Mouse (Mus musculus) G1E (cell line): ENCODE results near the gene Prdm12. TPM values are rescaled to one million over a fixed set of nuclear protein-coding genes. Genes with fewer than 3 reads are reported as not detected.

Source experiments
- ATAC-seq: 2 replicates; pipeline ENCODE4 v1.8.0; 2016; ENCODE audit warnings: mild to moderate bottlenecking; ENCODE audit not compliant: insufficient number of reproducible peaks, poor library complexity, low FRiP score, severe bottlenecking; ENCODE audit errors: extremely low read depth
- DNase-seq: peaks from one replicate; pipeline ENCODE4 v3.0.0; 2012; ENCODE audit warnings: low spot score
- H3K27me3 ChIP-seq: 2 replicates; pipeline ENCODE4 v1.6.1; 2012; ENCODE audit warnings: mild to moderate bottlenecking, low read length, inconsistent platforms; ENCODE audit not compliant: insufficient read depth
- H3K36me3 ChIP-seq: replicated peaks from 2 replicates; pipeline ENCODE3; 2012; ENCODE audit warnings: mild to moderate bottlenecking, inconsistent platforms
- H3K4me1 ChIP-seq: 2 replicates; pipeline ENCODE4 v1.6.1; 2012; ENCODE audit warnings: low read depth, low read length, inconsistent platforms, mixed read lengths; ENCODE audit not compliant: insufficient read depth
- H3K4me3 ChIP-seq: 2 replicates; pipeline ENCODE4 v1.5.1; 2012; ENCODE audit warnings: low read depth, mild to moderate bottlenecking, inconsistent platforms, low read length, moderate library complexity, mixed read lengths
- H3K9me3 ChIP-seq: replicated peaks from 2 replicates; pipeline ENCODE4 v1.6.1; 2012; ENCODE audit warnings: inconsistent platforms
- CTCF ChIP-seq: IDR thresholded peaks from 2 replicates; pipeline ENCODE4 v1.5.1; 2012; ENCODE audit warnings: low read depth, low read length, inconsistent platforms, mixed read lengths
- GATA1 ChIP-seq: IDR thresholded peaks from 2 replicates; pipeline ENCODE4 v1.6.1; 2012; ENCODE audit warnings: borderline replicate concordance, low read length, inconsistent platforms, mixed read lengths
- GATA2 ChIP-seq: IDR thresholded peaks from 2 replicates; pipeline ENCODE4 v1.6.1; 2012; ENCODE audit warnings: low read depth, low read length, inconsistent platforms, borderline replicate concordance
- POLR2AphosphoS5 ChIP-seq: IDR thresholded peaks from 2 replicates; pipeline ENCODE4 v1.6.1; 2012; ENCODE audit warnings: low read depth, low read length, inconsistent platforms; ENCODE audit not compliant: insufficient replicate concordance
- TAL1 ChIP-seq: conservative IDR thresholded peaks from 2 replicates; pipeline ENCODE4 v1.6.1; 2012; ENCODE audit warnings: low read depth, low read length, inconsistent platforms, mixed read lengths
- polyA plus RNA-seq: library from polyadenylated mRNA; stranded (reverse); fragments of >175 nt; gene quantifications from 2 replicates; pipeline ENCODE4 v1.2.3, GENCODE M21; 2012
- total RNA-seq, 2 experiments: library from RNA; stranded (forward) in 1 of 2; stranded (reverse) in 1 of 2; fragments of 200-1000 nt in 1 of 2; fragments of >200 nt in 1 of 2; fragmentation: Nextera tagmentation in 1 of 2; gene quantifications; 2 replicates each; pipeline ENCODE4 v1.2.3; 2014 to 2017

Gene Prdm12
- total and polyA plus RNA-seq, 3 experiments = 0.11 TPM; not detected in 2

- TF ChIP-seq GATA1 (no peak), GATA2 (no peak), TAL1 (no peak), CTCF (no peak), POLR2AphosphoS5 (no peak)
- no peaks in the 10 kb centered on the region for H3K36me3 ChIP-seq
Measured at GRCm38 (mm10) chr2:31640609-31641507, 1.0 kb downstream of the Prdm12 start.

GRCm38 (mm10) chr2:31641508-31641830, 1.6 kb downstream of the Prdm12 start:
- DNase-seq = no peak
- Histone ChIP-seq H3K9me3 (peaks cover 6% of the 10 kb centered on the region), H3K4me3 (no peak overlapping the region), H3K27me3 (peaks cover 72% of the 10 kb centered on the region), H3K36me3 (no peaks in the 10 kb centered on the region), H3K4me1 (no peaks in the 10 kb centered on the region)
- no peak for TF ChIP-seq GATA2
- TF ChIP-seq TAL1 = no peak
- TF ChIP-seq CTCF = no peak
- no peak for TF ChIP-seq POLR2AphosphoS5
- TF ChIP-seq GATA1 = no peak
- no peak for ATAC-seq

More at GRCm38 (mm10) chr2:31640609-31641507, 1.0 kb downstream of the Prdm12 start:
- ATAC-seq (no peak), DNase-seq (no peak)
- Histone ChIP-seq H3K9me3 (peaks cover 11% of the 10 kb centered on the region), H3K4me3 (no peak overlapping the region), H3K27me3 (peaks cover 78% of the 10 kb centered on the region), H3K4me1 (no peaks in the 10 kb centered on the region)

GRCm38 (mm10) chr2:31641929-31642328, 2.1 kb downstream of the Prdm12 start:
- Histone ChIP-seq H3K4me1 (no peaks in the 10 kb centered on the region), H3K36me3 (no peaks in the 10 kb centered on the region), H3K4me3 (no peak overlapping the region), H3K27me3 (peaks cover 68% of the 10 kb centered on the region), H3K9me3 (0 out of 2 replicates have a peak, but pooled peaks cover 3% of the 10 kb centered on the region)
- ATAC-seq (no peak), DNase-seq (no peak)
- TF ChIP-seq CTCF (no peak), GATA2 (no peak), GATA1 (no peak), TAL1 (no peak), POLR2AphosphoS5 (no peak)

GRCm38 (mm10) chr2:31653971-31654853, 14.4 kb downstream of the Prdm12 start:
- TF ChIP-seq POLR2AphosphoS5 (no peak), TAL1 (no peak), GATA1 (no peak), CTCF (no peak), GATA2 (no peak)
- DNase-seq (no peak), ATAC-seq (no peak)
- Histone ChIP-seq H3K27me3 (peaks cover 50% of the 10 kb centered on the region), H3K4me3 (no peak overlapping the region), H3K4me1 (no peaks in the 10 kb centered on the region), H3K36me3 (no peaks in the 10 kb centered on the region), H3K9me3 (peaks cover 11% of the 10 kb centered on the region; the same call in 1 of the 2 replicates)

- Histone ChIP-seq H3K36me3 (no peaks in the 10 kb centered on the region), H3K9me3 (peaks cover 12% of the 10 kb centered on the region; the same call in 1 of the 2 replicates), H3K4me1 (no peaks in the 10 kb centered on the region), H3K27me3 (peaks cover 47% of the 10 kb centered on the region), H3K4me3 (no peak overlapping the region)
- no peak for TF ChIP-seq TAL1
- TF ChIP-seq CTCF = no peak
- no peak for TF ChIP-seq GATA2
- TF ChIP-seq POLR2AphosphoS5 = no peak
- no peak for TF ChIP-seq GATA1
- ATAC-seq = no peak
- DNase-seq = no peak
Measured at GRCm38 (mm10) chr2:31654854-31655559, 15.2 kb downstream of the Prdm12 start.

GRCm38 (mm10) chr2:31656374-31656773, 16.5 kb downstream of the Prdm12 start:
- H3K27me3 ChIP-seq = peaks cover 41% of the 10 kb centered on the region
- no peak for TF ChIP-seq TAL1
- no peak for TF ChIP-seq POLR2AphosphoS5
- no peak for TF ChIP-seq GATA1
- no peak for TF ChIP-seq GATA2
- TF ChIP-seq CTCF = no peak
- no peak for ATAC-seq

More at GRCm38 (mm10) chr2:31656374-31656773, 16.5 kb downstream of the Prdm12 start:
- DNase-seq = no peak
- H3K36me3 ChIP-seq = no peaks in the 10 kb centered on the region
- H3K4me3 ChIP-seq = no peak overlapping the region
- no peaks in the 10 kb centered on the region for H3K4me1 ChIP-seq
- peaks cover 12% of the 10 kb centered on the region; the same call in 1 of the 2 replicates for H3K9me3 ChIP-seq
